Mouse (Mus musculus) intestine, embryonic 16.5 days (tissue): ENCODE results near the gene Thg1l. TPM values are rescaled to one million over a fixed set of nuclear protein-coding genes. Genes with fewer than 3 reads are reported as not detected.
A peak's percentile ranks its signal among the peaks of the same experiment; 100 is the strongest.

Source experiments
- ATAC-seq: fragments of 200-750 bp; cut with Nextera tagmentation; 2 replicates; pipeline ENCODE4 v1.8.0; 2017; ENCODE audit warnings: moderate TSS enrichment, moderate library complexity
- H3K27ac ChIP-seq: fragments of 300-500 bp; sonication (generic); 2 replicates; pipeline ENCODE4 v1.5.1; 2014; ENCODE audit warnings: mild to moderate bottlenecking, low read length
- H3K27me3 ChIP-seq: fragments of 300-500 bp; sonication (generic); replicated peaks from 2 replicates; pipeline ENCODE4 v1.6.1; 2014; ENCODE audit warnings: low read length, control low read depth, mixed read lengths; ENCODE audit not compliant: control insufficient read depth, insufficient read depth
- H3K36me3 ChIP-seq: fragments of 300-500 bp; sonication (generic); 2 replicates; pipeline ENCODE4 v1.6.1; 2014; ENCODE audit warnings: low read length, control low read depth; ENCODE audit not compliant: control insufficient read depth, insufficient read depth
- H3K4me1 ChIP-seq: fragments of 300-500 bp; sonication (generic); 2 replicates; pipeline ENCODE4 v1.6.1; 2014; ENCODE audit warnings: low read length, control low read depth, mixed read lengths; ENCODE audit not compliant: control insufficient read depth, insufficient read depth
- H3K4me2 ChIP-seq: fragments of 300-500 bp; sonication (generic); 2 replicates; pipeline ENCODE4 v1.6.1; 2014; ENCODE audit warnings: low read depth, low read length, control low read depth
- H3K4me3 ChIP-seq: fragments of 300-500 bp; sonication (generic); 2 replicates; pipeline ENCODE4 v1.5.1; 2014; ENCODE audit warnings: mild to moderate bottlenecking, low read length
- H3K9ac ChIP-seq: fragments of 300-500 bp; sonication (generic); 2 replicates; pipeline ENCODE4 v1.6.1; 2014; ENCODE audit warnings: low read depth, low read length
- H3K9me3 ChIP-seq: fragments of 300-500 bp; sonication (generic); 2 replicates; pipeline ENCODE4 v1.6.1; 2016; ENCODE audit warnings: low read length, control low read depth; ENCODE audit not compliant: control insufficient read depth
- WGBS: fragments of 180-500 bp; shearing (Covaris S2); extraction: QIAGEN DNeasy Blood & Tissue Kit; methylation state at CpG from one replicate; pipeline ENCODE4 v1.1.7; 2014; 5-methylcytosine and 5-hydroxymethylcytosine counted together
- polyA plus RNA-seq: library from polyadenylated mRNA; unstranded; fragments of >200 nt; fragmentation: Nextera tagmentation; extraction: Ambion mirVana; gene quantifications from 2 replicates; pipeline ENCODE4 v1.2.1, GENCODE M21; 2015

Gene Thg1l
- polyA plus RNA-seq, 1 experiment from 2014 or later, result 13.5 TPM

DNA sequence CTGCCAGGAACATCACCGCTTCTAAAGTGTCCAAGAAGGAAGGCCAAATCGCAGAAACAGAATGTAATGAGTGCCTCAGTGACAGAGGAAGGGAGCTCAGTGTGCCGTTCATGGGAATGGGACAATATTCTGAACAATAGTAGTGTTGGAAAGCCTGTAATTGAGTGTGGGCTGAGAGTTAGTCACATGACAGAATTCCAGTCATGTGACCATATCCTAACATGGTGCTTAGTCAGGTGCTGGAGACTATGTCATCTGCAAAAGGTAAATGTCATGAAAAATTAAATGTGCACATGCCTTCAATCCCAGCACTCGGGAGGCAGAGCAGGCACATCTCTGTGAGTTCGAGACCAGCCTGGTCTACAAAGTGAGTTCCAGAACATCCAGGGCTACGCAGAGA is 37.3 kb downstream of the Thg1l start:
- no peak overlapping the region for H3K27ac ChIP-seq
- WGBS, result 95% methylated on average over 6 of the region's 6 CpGs
- H3K4me1 ChIP-seq, result no peaks in the 10 kb centered on the region
- no peak overlapping the region for H3K9ac ChIP-seq
- no peak for ATAC-seq
- no peak overlapping the region for H3K4me2 ChIP-seq
- H3K4me3 ChIP-seq, result no peak overlapping the region
- H3K27me3 ChIP-seq, result no peaks in the 10 kb centered on the region
- no peaks in the 10 kb centered on the region for H3K36me3 ChIP-seq
- no peaks in the 10 kb centered on the region for H3K9me3 ChIP-seq

DNA sequence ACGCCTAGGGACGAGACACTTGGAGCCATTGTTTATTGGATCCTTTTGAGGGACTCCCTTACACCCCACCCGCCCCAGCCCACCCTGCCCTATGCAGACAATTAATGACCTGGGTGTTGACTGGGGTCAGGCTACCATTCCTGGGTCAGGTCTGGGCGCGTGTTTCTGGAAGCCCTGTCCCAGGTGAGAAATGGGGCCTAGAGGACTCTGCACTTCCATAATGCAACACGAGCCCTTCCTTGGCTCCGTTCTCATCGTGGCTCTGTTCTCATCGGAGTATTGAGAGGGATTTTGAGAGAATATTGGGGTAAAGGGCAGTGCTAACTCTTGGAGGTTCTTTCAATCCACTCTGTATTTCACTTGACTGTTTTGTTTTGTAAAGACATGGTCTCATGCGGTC is 39.1 kb downstream of the Thg1l start:
- Histone ChIP-seq H3K9me3 (no peaks in the 10 kb centered on the region), H3K36me3 (no peaks in the 10 kb centered on the region), H3K27ac (no peak overlapping the region), H3K4me3 (no peak overlapping the region), H3K9ac (no peak overlapping the region), H3K4me1 (no peaks in the 10 kb centered on the region), H3K4me2 (no peak overlapping the region), H3K27me3 (no peaks in the 10 kb centered on the region)
- no peak for ATAC-seq
- WGBS, result 80% methylated on average over 10 of the region's 10 CpGs

DNA sequence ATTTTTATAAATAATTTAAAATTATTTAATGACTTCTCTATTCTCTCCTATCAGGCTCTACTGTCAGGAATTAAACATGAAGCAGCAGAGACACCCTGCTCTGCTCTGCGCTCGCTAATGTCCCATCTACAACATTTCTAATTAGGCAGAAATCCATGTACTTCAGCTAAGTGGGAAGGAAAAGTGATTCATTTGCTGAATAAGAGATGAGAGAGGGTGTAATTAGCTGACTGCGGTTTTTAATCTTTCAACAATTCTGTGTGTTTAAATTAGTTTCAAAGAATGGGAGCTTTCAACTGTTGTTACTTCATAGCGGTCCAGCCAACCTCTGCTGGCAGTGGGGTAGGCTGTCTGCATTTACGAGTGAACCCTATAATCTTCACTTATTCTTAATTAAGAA is 44.6 kb downstream of the Thg1l start:
- Histone ChIP-seq H3K9me3 (no peaks in the 10 kb centered on the region), H3K4me1 (no peaks in the 10 kb centered on the region), H3K4me3 (no peak overlapping the region), H3K9ac (no peak overlapping the region), H3K27me3 (no peaks in the 10 kb centered on the region), H3K27ac (no peak overlapping the region), H3K36me3 (peaks cover 13% of the 10 kb centered on the region), H3K4me2 (no peak overlapping the region)
- ATAC-seq, result no peak
- 95% methylated on average over 5 of the region's 5 CpGs for WGBS

DNA sequence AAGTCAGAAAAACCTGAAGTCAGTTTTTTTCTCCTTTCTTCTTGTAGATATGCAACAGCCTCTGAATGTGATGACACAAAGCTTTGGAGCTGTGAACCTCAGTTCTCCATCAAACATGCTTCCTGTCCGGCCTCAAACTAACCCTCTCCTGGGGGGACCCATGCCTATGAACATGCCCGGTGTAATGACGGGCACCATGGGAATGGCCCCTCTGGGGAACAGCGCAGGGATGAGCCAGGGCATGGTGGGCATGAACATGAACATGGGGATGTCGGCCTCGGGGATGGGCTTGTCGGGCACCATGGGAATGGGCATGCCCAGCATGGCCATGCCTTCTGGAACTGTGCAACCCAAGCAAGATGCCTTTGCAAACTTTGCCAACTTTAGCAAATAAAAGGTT is 46.4 kb downstream of the Thg1l start:
- no peak for ATAC-seq
- no peak overlapping the region for H3K9ac ChIP-seq
- no peak overlapping the region for H3K27ac ChIP-seq
- no peak overlapping the region for H3K4me3 ChIP-seq
- H3K4me1 ChIP-seq, result no peaks in the 10 kb centered on the region
- no peak overlapping the region for H3K4me2 ChIP-seq
- H3K27me3 ChIP-seq, result no peaks in the 10 kb centered on the region
- peaks cover 13% of the 10 kb centered on the region for H3K36me3 ChIP-seq
- no peaks in the 10 kb centered on the region for H3K9me3 ChIP-seq
- 93% methylated on average over 7 of the region's 7 CpGs for WGBS

DNA sequence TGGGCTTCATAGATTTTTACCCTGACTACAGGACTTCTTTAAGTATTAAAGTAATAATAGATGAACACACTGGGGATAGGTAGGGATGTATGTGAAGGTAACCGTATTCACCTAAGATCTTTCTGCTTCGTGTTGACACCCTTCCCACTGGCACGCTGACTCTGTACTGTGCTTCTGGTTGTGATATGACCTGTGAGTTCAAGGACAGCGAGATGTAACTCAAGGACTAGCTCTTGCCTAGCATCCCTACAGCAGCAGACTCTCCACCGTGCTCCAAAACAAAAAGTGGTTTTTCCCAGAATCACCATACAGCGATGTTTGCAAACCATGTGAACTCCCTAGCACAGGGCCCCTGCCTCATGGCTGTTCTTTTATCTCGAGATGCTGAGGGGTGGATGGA is 47.2 kb downstream of the Thg1l start:
- Histone ChIP-seq H3K4me1 (no peaks in the 10 kb centered on the region), H3K4me2 (no peak overlapping the region), H3K27ac (no peak overlapping the region), H3K4me3 (no peak overlapping the region), H3K27me3 (no peaks in the 10 kb centered on the region), H3K36me3 (peaks cover 16% of the 10 kb centered on the region), H3K9me3 (no peaks in the 10 kb centered on the region), H3K9ac (no peak overlapping the region)
- no peak for ATAC-seq
- 93% methylated on average over 7 of the region's 7 CpGs for WGBS

DNA sequence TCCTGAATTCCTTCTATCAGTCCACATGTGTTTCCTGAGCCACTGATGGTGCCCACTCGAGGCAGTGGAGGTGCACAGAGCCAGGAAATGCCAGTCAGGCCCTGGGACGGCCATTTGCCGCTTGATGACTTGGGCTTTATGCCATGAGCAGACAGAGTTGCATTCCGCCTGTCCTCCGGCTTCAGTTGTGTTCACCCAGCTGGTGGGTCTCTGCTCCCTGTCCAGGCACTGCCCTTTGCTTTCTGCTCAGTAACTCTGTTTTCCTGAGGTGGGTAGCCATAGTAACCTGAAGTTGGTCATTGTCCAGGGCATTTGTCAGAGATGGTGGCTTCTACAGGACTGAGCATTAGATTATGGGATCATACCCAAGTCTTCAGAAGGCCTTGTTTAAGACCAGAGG is 48.0 kb downstream of the Thg1l start:
- no peak overlapping the region for H3K4me3 ChIP-seq
- H3K4me1 ChIP-seq, result no peaks in the 10 kb centered on the region
- ATAC-seq, result no peak
- no peak overlapping the region for H3K4me2 ChIP-seq
- H3K9ac ChIP-seq, result no peak overlapping the region
- WGBS, result 86% methylated on average over 5 of the region's 5 CpGs
- H3K9me3 ChIP-seq, result no peaks in the 10 kb centered on the region
- no peaks in the 10 kb centered on the region for H3K27me3 ChIP-seq
- peaks cover 16% of the 10 kb centered on the region for H3K36me3 ChIP-seq
- H3K27ac ChIP-seq, result no peak overlapping the region

DNA sequence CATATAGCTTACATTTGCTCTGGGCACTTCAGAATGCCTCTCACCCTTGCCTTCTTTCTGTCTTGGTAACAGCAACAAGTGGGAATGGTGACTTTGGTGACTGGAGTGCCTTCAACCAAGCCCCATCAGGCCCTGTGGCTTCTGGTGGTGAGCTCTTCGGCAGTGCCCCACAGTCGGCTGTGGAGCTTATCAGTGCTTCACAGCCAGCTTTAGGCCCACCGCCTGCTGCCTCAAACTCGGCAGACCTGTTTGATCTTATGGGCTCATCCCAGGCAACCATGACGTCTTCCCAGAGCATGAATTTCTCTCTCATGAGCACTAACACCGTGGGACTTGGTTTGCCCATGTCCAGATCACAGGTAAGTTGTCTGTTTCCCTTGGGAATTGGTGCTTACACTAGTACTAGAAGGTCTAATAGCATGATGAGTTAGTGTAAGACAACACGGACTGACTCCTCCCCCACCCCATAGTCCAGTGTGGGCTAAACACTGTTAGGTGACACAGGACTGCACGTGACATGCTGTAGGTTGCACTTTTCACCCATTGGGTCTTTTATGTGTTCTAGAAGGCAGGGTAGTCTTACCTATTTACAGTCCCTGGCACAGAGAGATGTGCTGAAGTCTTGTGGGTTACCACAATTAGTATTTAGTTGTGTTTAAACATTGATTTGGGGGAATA is 49.0 kb downstream of the Thg1l start:
- ATAC-seq, result no peak
- no peak overlapping the region for H3K4me2 ChIP-seq
- peaks cover 17% of the 10 kb centered on the region for H3K36me3 ChIP-seq
- H3K9ac ChIP-seq, result no peak overlapping the region
- H3K4me3 ChIP-seq, result no peak overlapping the region
- H3K27me3 ChIP-seq, result no peaks in the 10 kb centered on the region
- no peaks in the 10 kb centered on the region for H3K9me3 ChIP-seq
- H3K27ac ChIP-seq, result no peak overlapping the region
- WGBS, result 87% methylated on average over 8 of the region's 8 CpGs
- H3K4me1 ChIP-seq, result no peaks in the 10 kb centered on the region

DNA sequence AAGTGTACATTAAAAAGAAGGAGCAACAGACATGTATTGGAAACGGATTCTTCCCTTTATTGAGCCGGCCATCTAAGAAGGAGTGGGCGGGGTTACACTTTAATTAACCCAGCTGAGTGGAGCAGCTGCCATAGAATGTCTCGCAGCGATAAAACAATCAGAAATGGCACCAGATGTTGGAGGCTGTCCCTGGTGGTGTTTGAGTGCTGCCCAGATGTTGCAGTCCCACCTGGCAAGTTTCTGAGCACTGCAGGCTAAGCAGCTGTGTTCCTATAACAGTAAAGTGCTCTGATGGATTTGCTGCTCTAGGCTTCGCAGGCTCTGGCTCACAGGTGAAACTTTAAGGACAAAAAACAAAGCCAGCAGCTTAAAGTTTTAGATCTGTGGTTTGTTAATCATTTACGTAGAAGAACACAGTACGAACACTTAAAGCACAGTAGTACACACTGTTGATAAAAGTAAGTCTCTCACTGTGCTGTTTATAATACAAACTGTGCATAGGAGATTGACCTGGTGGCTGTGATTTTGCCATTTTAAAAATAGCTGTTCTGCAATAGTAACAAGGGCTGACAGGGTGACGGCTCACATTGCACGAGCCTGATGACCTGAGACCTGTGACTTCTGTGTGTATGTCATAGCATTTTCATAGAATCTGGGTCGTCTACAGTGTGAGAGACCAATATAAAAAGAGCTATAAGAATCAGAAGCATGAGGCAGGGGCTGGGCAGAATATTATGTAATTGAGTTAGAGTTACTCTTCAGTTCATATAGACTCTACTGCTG is 54.9 kb downstream of the Thg1l start:
- H3K9ac ChIP-seq, result no peak overlapping the region
- ATAC-seq, result peak; percentile 73
- H3K27ac ChIP-seq, result no peak overlapping the region
- WGBS, result 63% methylated on average over 11 of the region's 11 CpGs
- H3K4me3 ChIP-seq, result no peak overlapping the region
- peaks cover 5% of the 10 kb centered on the region for H3K36me3 ChIP-seq
- no peaks in the 10 kb centered on the region for H3K9me3 ChIP-seq
- H3K4me1 ChIP-seq, result no peaks in the 10 kb centered on the region
- no peak overlapping the region for H3K4me2 ChIP-seq
- no peaks in the 10 kb centered on the region for H3K27me3 ChIP-seq

DNA sequence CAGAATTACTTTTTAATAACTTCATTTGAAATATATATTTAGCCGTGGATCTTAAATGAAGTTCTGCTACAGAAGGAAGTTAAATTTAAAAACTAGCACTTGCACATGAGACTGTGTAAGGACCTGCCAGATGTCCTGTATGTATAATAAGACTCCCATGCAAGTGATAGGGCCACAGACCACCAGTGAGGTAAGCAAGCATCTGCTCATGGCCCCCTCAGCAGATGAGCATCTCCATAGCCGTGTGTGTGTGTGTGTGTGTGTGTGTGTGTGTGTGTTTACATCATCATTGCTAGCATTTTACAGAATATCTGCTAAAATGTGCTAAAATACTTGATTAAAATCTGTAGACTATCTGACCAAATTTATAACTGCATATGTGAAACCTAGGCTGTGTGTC is 57.9 kb downstream of the Thg1l start:
- Histone ChIP-seq H3K4me3 (no peak overlapping the region), H3K36me3 (peaks cover 16% of the 10 kb centered on the region), H3K27me3 (no peaks in the 10 kb centered on the region), H3K9me3 (no peaks in the 10 kb centered on the region), H3K27ac (no peak overlapping the region), H3K9ac (no peak overlapping the region), H3K4me2 (no peak overlapping the region), H3K4me1 (no peaks in the 10 kb centered on the region)
- 86% methylated on average over 2 of the region's 2 CpGs for WGBS
- ATAC-seq, result no peak
